Mouse (Mus musculus) bone marrow macrophage, adult 2 months (primary cell): ENCODE results near the gene Rbbp5.

Experiments used
- CTCF ChIP-seq: IDR thresholded peaks from 2 replicates; pipeline ENCODE4 v1.5.1; 2012; ENCODE audit warnings: low read depth, mild to moderate bottlenecking, low read length, moderate library complexity
- POLR2A ChIP-seq: IDR thresholded peaks from 2 replicates; pipeline ENCODE4 v1.6.1; 2012; ENCODE audit warnings: mild to moderate bottlenecking, low read depth, low read length, borderline replicate concordance

- TF ChIP-seq POLR2A (no peak), CTCF (peak; percentile 75)
Measured at GRCm38 (mm10) chr1:132523920-132524319, 46.8 kb downstream of the Rbbp5 start.
